Mouse (Mus musculus) Muller cell, postnatal 12 days (primary cell): ENCODE measurements around the gene AI987944.
A peak's percentile ranks its signal among the peaks of the same experiment; 100 is the strongest.

Experiments
- DNase-seq: peaks from one replicate; pipeline ENCODE4 v3.0.0-alpha.2; 2015; ENCODE audit errors: inconsistent ontology term

The AI987944 gene

DNA sequence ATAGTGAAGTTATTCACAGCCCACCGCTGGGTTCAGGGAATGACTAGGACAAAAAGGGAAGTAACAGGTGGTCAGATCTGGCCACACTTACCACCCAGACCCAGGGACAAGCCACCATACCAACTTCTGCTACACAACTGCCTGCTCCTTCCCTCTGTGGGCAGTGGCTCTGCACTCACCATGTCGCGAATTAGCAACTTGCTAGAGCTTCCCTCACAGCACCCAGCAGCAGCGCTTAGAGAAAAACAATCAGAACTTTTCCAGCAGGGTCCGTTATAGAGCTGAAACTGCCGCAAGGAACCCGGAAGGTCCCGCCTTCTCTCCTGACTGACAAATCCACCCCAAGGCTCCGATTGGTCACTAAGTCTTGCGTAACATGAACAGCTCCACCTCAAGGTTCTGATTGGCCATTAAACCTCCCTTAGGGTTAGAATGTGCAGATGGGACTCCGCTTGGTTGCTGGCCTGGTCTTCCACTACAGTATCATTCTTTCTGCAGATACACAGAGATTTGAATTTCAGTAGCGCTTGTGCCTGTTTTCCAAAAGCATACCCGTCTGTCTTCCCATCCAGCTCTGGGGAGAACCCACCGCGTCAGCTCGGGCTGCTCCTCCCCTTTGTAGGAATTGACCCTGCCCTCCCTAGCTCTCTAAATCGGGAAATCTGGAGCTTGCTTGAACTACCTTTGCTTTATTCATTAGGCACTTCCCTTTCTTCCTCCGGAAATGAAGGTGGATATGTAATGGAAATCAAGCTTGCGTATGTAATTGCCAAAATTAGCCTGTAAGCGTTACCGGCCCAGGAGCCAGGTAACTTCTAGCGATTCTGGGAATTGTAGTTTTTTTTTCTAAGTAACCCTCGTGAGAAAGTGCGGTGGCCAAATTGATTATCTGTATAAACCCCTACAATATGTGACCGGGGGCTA, at the start of gene AI987944:
AI987944 (minus strand) TSS at position 332 of the 924 bp plus-strand sequence.
- peak; percentile 93 for DNase-seq

GRCm38 (mm10) chr7:41394130-41394529, 951 bp upstream of the AI987944 start:
- no peak for DNase-seq
